Mouse (Mus musculus): Measurements from ENCODE around the gene Cdkl1.

- TF ChIP-seq CTCF (conservative IDR thresholded peaks at IDR 0.05 in 1 of 2, IDR thresholded peaks at IDR 0.05 in 1 of 2; ENCODE audit: low read depth in 2 of 2, low read length in 2 of 2) (no peak), RCOR1 (conservative IDR thresholded peaks at IDR 0.05; ENCODE audit: low read depth, low read length) (no peak)
These were observed 13.7 kb downstream of the Cdkl1 start for GRCm38 (mm10) chr12:69777341-69777730.
